Mouse (Mus musculus) heart, adult 2 months (tissue): ENCODE measurements around the gene Fgfr2. TPM values are rescaled to one million over a fixed set of nuclear protein-coding genes. Genes with fewer than 3 reads are reported as not detected.

Experiments
- DNase-seq, 2 experiments: peaks; one replicate each; pipeline ENCODE4 v3.0.0; 2021
- H3K27ac ChIP-seq: fragments of 200-600 bp; 2 replicates; pipeline ENCODE4 v1.8.1; 2022
- H3K27me3 ChIP-seq: fragments of 200-500 bp; 2 replicates; pipeline ENCODE4 v1.6.1; 2012; ENCODE audit warnings: mild to moderate bottlenecking, low read length, inconsistent platforms, mixed read lengths; ENCODE audit not compliant: control insufficient read depth, insufficient read depth
- H3K36me3 ChIP-seq: fragments of 200-500 bp; 2 replicates; pipeline ENCODE4 v1.6.1; 2012; ENCODE audit warnings: low read length, inconsistent platforms; ENCODE audit not compliant: control insufficient read depth, insufficient read depth
- H3K4me1 ChIP-seq: fragments of 200-500 bp; 2 replicates; pipeline ENCODE4 v1.6.1; 2011; ENCODE audit warnings: low read length; ENCODE audit not compliant: control insufficient read depth, insufficient read depth
- H3K4me3 ChIP-seq: fragments of 200-600 bp; 2 replicates; pipeline ENCODE4 v1.8.1; 2022
- H3K79me2 ChIP-seq: fragments of 200-500 bp; replicated peaks from 2 replicates; pipeline ENCODE4 v1.6.1; 2012; ENCODE audit warnings: mild to moderate bottlenecking, inconsistent platforms, low read length, moderate library complexity, mixed read lengths; ENCODE audit not compliant: control insufficient read depth, insufficient read depth
- H3K9ac ChIP-seq: fragments of 200-500 bp; 2 replicates; pipeline ENCODE4 v1.6.1; 2012; ENCODE audit warnings: low read depth, mild to moderate bottlenecking, control low read depth, inconsistent platforms, low read length, mixed read lengths
- CTCF ChIP-seq: fragments of 200-600 bp; IDR thresholded peaks from 2 replicates; pipeline ENCODE4 v1.8.1; 2022; ENCODE audit warnings: antibody characterized with exemption, mild to moderate bottlenecking, moderate library complexity
- EP300 ChIP-seq: fragments of 200-500 bp; IDR thresholded peaks from 2 replicates; pipeline ENCODE4 v1.6.1; 2011; ENCODE audit warnings: low read depth, low read length, control low read depth; ENCODE audit not compliant: insufficient read depth
- POLR2A ChIP-seq: fragments of 200-500 bp; IDR thresholded peaks from 2 replicates; pipeline ENCODE4 v1.6.1; 2011; ENCODE audit warnings: mild to moderate bottlenecking, low read depth, low read length, control low read depth; ENCODE audit not compliant: insufficient read depth
- WGBS: fragments of 180-500 bp; shearing (Covaris S2); methylation state at CpG from one replicate; pipeline ENCODE4 v1.1.7; 2018; 5-methylcytosine and 5-hydroxymethylcytosine counted together
- intact Hi-C: fragments of 180-260 bp; cut with DNase I; formaldehyde crosslinking; loops from one replicate; pipeline ENCODE4 v1.15.1; 2025
- polyA plus RNA-seq: library from polyadenylated mRNA; depleted of rRNA; stranded (reverse); fragments of >200 nt; gene quantifications from 2 replicates; pipeline ENCODE4 v1.2.3, GENCODE M21; 2012
- total RNA-seq, 2 experiments: library from RNA; stranded (reverse); gene quantifications; 2 replicates each; pipeline ENCODE4 v1.2.3; 2021

Gene Fgfr2
- total and polyA plus RNA-seq, 3 experiments = 1.1 to 2.0 (median 1.3) TPM

GRCm38 (mm10) chr7:130555597-130555996 is 2567.6 kb downstream of the Fgfr2 start:
- Histone ChIP-seq H3K4me3 (peak overlapping the region; percentile 29; the same call in 1 of the 2 replicates), H3K36me3 (no peaks in the 10 kb centered on the region; the same call in 1 of the 2 replicates), H3K27me3 (no peaks in the 10 kb centered on the region), H3K4me1 (peaks cover 1% of the 10 kb centered on the region; the same call in 1 of the 2 replicates), H3K79me2 (no peaks in the 10 kb centered on the region), H3K27ac (peak overlapping the region; percentile 83), H3K9ac (no peak overlapping the region)
- intact Hi-C loops = loop anchor here (2.0 kb wide), 1 partner anchor 13 kb away; no protein-coding TSS in a partner anchor
- DNase-seq = no peak
- TF ChIP-seq CTCF (no peak), POLR2A (no peak), EP300 (no peak)
- WGBS = 37% methylated on average over 5 of the region's 5 CpGs

- TF ChIP-seq EP300 (no peak), CTCF (no peak), POLR2A (no peak)
- Histone ChIP-seq H3K4me1 (peaks cover 1% of the 10 kb centered on the region; the same call in 1 of the 2 replicates), H3K4me3 (peak overlapping the region; percentile 42), H3K9ac (peak overlapping the region; percentile 55), H3K79me2 (no peaks in the 10 kb centered on the region), H3K27me3 (no peaks in the 10 kb centered on the region), H3K36me3 (no peaks in the 10 kb centered on the region; the same call in 1 of the 2 replicates), H3K27ac (peak overlapping the region; percentile 83)
- no peak for DNase-seq
- intact Hi-C loops = no loop called here
- WGBS = 58% methylated on average over 4 of the region's 4 CpGs
These were observed 2569.8 kb downstream of the Fgfr2 start for GRCm38 (mm10) chr7:130553321-130553720.

GRCm38 (mm10) chr7:130552780-130553179 is 2570.4 kb downstream of the Fgfr2 start:
- no peaks in the 10 kb centered on the region for H3K79me2 ChIP-seq
- H3K9ac ChIP-seq = peak overlapping the region; percentile 55
- intact Hi-C loops = no loop called here
- H3K4me1 ChIP-seq = peaks cover 1% of the 10 kb centered on the region; the same call in 1 of the 2 replicates
- peak; percentile 61 to 80 for DNase-seq
- H3K27ac ChIP-seq = peak overlapping the region; percentile 83
- TF ChIP-seq EP300 = peak; percentile 89
- TF ChIP-seq CTCF = no peak
- TF ChIP-seq POLR2A = peak; percentile 79
- no peaks in the 10 kb centered on the region for H3K27me3 ChIP-seq
- H3K4me3 ChIP-seq = peak overlapping the region; percentile 42
- WGBS = 39% methylated on average over 5 of the region's 5 CpGs
- no peaks in the 10 kb centered on the region; the same call in 1 of the 2 replicates for H3K36me3 ChIP-seq

- H3K27me3 ChIP-seq = no peaks in the 10 kb centered on the region
- no peak for DNase-seq
- no peak overlapping the region for H3K4me3 ChIP-seq
- TF ChIP-seq POLR2A (no peak), CTCF (no peak), EP300 (no peak)
- intact Hi-C loops = loop anchor here (1.0 to 10.0 kb wide), 4 partner anchors 28 to 317 kb away; partner anchors contain the start of gene Plekha1
- H3K27ac ChIP-seq = peak overlapping the region; percentile 89
- no peak overlapping the region for H3K9ac ChIP-seq
- peaks cover 7% of the 10 kb centered on the region for H3K36me3 ChIP-seq
- WGBS = 77% methylated on average over 12 of the region's 12 CpGs
- H3K4me1 ChIP-seq = peaks cover 1% of the 10 kb centered on the region; the same call in 1 of the 2 replicates
- no peaks in the 10 kb centered on the region; the same call in 1 of the 2 replicates for H3K79me2 ChIP-seq
These were observed 2575.4 kb downstream of the Fgfr2 start for GRCm38 (mm10) chr7:130547635-130548175.

- Histone ChIP-seq H3K79me2 (no peaks in the 10 kb centered on the region; the same call in 1 of the 2 replicates), H3K27ac (peak overlapping the region; percentile 89), H3K27me3 (no peaks in the 10 kb centered on the region), H3K36me3 (peaks cover 10% of the 10 kb centered on the region), H3K9ac (peak overlapping the region; percentile 92), H3K4me1 (peaks cover 1% of the 10 kb centered on the region; the same call in 1 of the 2 replicates), H3K4me3 (peak overlapping the region; percentile 89)
- TF ChIP-seq EP300 = peak; percentile 57; the same call in 1 of the 2 replicates
- TF ChIP-seq POLR2A = peak; percentile 67
- peak; percentile 79 for TF ChIP-seq CTCF
- peak; percentile 93 to 96 for DNase-seq
- WGBS = 1% methylated on average over 84 of the region's 84 CpGs
- intact Hi-C loops = loop anchor here (1.0 to 10.0 kb wide), 5 partner anchors 14 to 318 kb away; partner anchors contain the start of gene Plekha1
These were observed 2576.2 kb downstream of the Fgfr2 start for GRCm38 (mm10) chr7:130546791-130547484.
